Mouse (Mus musculus) lung, postnatal 0 days (tissue): Measurements from ENCODE around the gene Gm9936. TPM values are rescaled to one million over a fixed set of nuclear protein-coding genes. Genes with fewer than 3 reads are reported as not detected.
A peak's percentile ranks its signal among the peaks of the same experiment; 100 is the strongest.
"Not testable (repeated sequence)": the region's sequence is repeated elsewhere in the genome, so short reads cannot be mapped to it uniquely, and the experiment has no call there.

Source experiments
- ATAC-seq: fragments of 200-750 bp; cut with Nextera tagmentation; 2 replicates; pipeline ENCODE4 v1.8.0; 2017; ENCODE audit warnings: moderate library complexity
- DNase-seq: peaks from one replicate; pipeline ENCODE4 v3.0.0-alpha.2; 2016; ENCODE audit warnings: low spot score
- H3K27ac ChIP-seq: fragments of 300-500 bp; sonication (generic); 2 replicates; pipeline ENCODE4 v1.5.1; 2014; ENCODE audit warnings: antibody characterized with exemption, mild to moderate bottlenecking, low read length, mixed read lengths
- H3K27me3 ChIP-seq: fragments of 300-500 bp; sonication (generic); replicated peaks from 2 replicates; pipeline ENCODE4 v1.6.1; 2014; ENCODE audit warnings: low read length, mixed read lengths; ENCODE audit not compliant: insufficient read depth
- H3K36me3 ChIP-seq: fragments of 300-500 bp; sonication (generic); 2 replicates; pipeline ENCODE4 v1.6.1; 2014; ENCODE audit warnings: low read length, mixed read lengths; ENCODE audit not compliant: insufficient read depth
- H3K4me1 ChIP-seq: fragments of 300-500 bp; sonication (generic); 2 replicates; pipeline ENCODE4 v1.6.1; 2014; ENCODE audit warnings: antibody characterized with exemption, low read depth, low read length, mixed read lengths; ENCODE audit not compliant: insufficient read depth
- H3K4me2 ChIP-seq: fragments of 300-500 bp; sonication (generic); replicated peaks from 2 replicates; pipeline ENCODE4 v1.6.1; 2014; ENCODE audit warnings: low read depth, mild to moderate bottlenecking, low read length, moderate library complexity, mixed read lengths
- H3K4me3 ChIP-seq: fragments of 300-500 bp; sonication (generic); 2 replicates; pipeline ENCODE4 v1.5.1; 2014; ENCODE audit warnings: low read depth, low read length
- H3K9ac ChIP-seq: fragments of 300-500 bp; sonication (generic); replicated peaks from 2 replicates; pipeline ENCODE4 v1.6.1; 2014; ENCODE audit warnings: low read depth, mild to moderate bottlenecking
- H3K9me3 ChIP-seq: fragments of 300-500 bp; sonication (generic); 2 replicates; pipeline ENCODE4 v1.6.1; 2016; ENCODE audit warnings: low read length, mixed read lengths
- CTCF ChIP-seq: IDR thresholded peaks from 2 replicates; pipeline ENCODE4 v1.5.1; 2016; ENCODE audit warnings: antibody characterized with exemption, mild to moderate bottlenecking
- EP300 ChIP-seq: IDR thresholded peaks from 2 replicates; pipeline ENCODE4 v1.6.1; 2016; ENCODE audit warnings: antibody characterized with exemption, mild to moderate bottlenecking, control low read depth
- WGBS: fragments of 180-500 bp; shearing (Covaris S2); extraction: QIAGEN DNeasy Blood & Tissue Kit; methylation state at CpG from one replicate; pipeline ENCODE4 v1.1.7; 2014; 5-methylcytosine and 5-hydroxymethylcytosine counted together
- polyA plus RNA-seq: library from polyadenylated mRNA; unstranded; fragments of >200 nt; fragmentation: Nextera tagmentation; extraction: Ambion mirVana; gene quantifications from 2 replicates; pipeline ENCODE4 v1.2.1, GENCODE M21; 2015

Gene Gm9936
- polyA plus RNA-seq, 1 experiment from 2014 or later, result not detected

DNA sequence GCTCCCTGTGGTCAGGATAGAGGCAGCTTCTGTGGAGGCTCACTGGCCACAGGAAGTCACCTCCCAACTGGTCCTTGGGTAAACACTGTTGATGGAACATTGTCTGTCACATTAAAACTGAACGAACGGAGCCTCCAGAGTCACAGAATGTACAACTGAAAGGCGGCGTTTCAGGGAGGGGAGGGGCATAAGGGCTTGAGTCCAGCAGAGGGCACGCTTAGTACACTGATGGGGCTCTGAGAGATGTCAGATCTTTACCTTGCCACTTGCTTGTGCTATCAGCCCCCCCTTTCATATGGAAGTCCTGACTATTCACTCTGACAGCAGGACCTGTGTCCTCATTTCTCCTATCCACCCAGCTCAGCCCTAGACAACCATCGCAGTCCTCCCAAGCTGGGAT is 17.4 kb upstream of the Gm9936 start:
- WGBS, result 18% methylated on average over 6 of the region's 6 CpGs
- peak; percentile 23 for DNase-seq
- H3K9me3 ChIP-seq, result no peaks in the 10 kb centered on the region
- TF ChIP-seq EP300 (no peak), CTCF (peak; percentile 57)
- ATAC-seq, result no peak
- no peaks in the 10 kb centered on the region for H3K36me3 ChIP-seq
- no peak overlapping the region for H3K27ac ChIP-seq
- H3K4me2 ChIP-seq, result no peak overlapping the region
- 0 out of 2 replicates have a peak, but pooled peaks cover 4% of the 10 kb centered on the region for H3K27me3 ChIP-seq
- no peak overlapping the region for H3K9ac ChIP-seq
- no peaks in the 10 kb centered on the region for H3K4me1 ChIP-seq
- H3K4me3 ChIP-seq, result no peak overlapping the region

DNA sequence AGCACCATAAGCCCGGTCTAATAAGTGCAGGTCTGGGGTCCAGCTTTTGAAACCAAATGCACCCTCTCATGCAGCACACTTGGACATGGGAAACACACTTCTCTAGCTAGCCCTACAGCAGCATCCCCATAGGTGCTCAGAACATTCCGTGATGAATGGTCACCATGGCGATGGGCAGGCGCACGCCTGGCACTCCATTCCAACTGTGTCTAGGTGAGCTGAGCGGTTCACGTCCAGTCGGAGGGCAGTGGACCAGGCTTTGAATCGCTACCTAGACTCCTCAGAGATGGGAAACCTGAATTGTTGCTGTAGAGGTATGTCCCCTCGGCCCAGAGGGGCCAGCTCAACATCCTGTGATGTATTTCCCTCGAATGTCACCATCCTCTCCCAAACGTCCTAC is 6.8 kb upstream of the Gm9936 start:
- TF ChIP-seq CTCF, result no peak
- TF ChIP-seq EP300, result no peak
- Histone ChIP-seq H3K9ac (no peak overlapping the region), H3K4me1 (no peaks in the 10 kb centered on the region), H3K36me3 (no peaks in the 10 kb centered on the region), H3K27me3 (no peaks in the 10 kb centered on the region; the same call in 1 of the 2 replicates), H3K4me2 (no peak overlapping the region), H3K4me3 (no peak overlapping the region), H3K9me3 (0 out of 2 replicates have a peak, but pooled peaks cover 8% of the 10 kb centered on the region), H3K27ac (no peak overlapping the region)
- DNase-seq (no peak), ATAC-seq (no peak)
- 82% methylated on average over 12 of the region's 12 CpGs for WGBS

GRCm38 (mm10) chr5:114864813-114865212 is 6.3 kb upstream of the Gm9936 start:
- TF ChIP-seq EP300 (no peak), CTCF (no peak)

GRCm38 (mm10) chr5:114861730-114862129 is 3.2 kb upstream of the Gm9936 start:
- no peaks in the 10 kb centered on the region for H3K36me3 ChIP-seq
- H3K9ac ChIP-seq, result no peak overlapping the region
- 49% methylated on average over 6 of the region's 6 CpGs for WGBS
- TF ChIP-seq EP300 (no peak), CTCF (no peak)
- no peak overlapping the region for H3K4me2 ChIP-seq
- ATAC-seq (no peak), DNase-seq (no peak)
- peaks cover 2% of the 10 kb centered on the region; the same call in 1 of the 2 replicates for H3K27me3 ChIP-seq
- H3K9me3 ChIP-seq, result no peaks in the 10 kb centered on the region
- H3K4me3 ChIP-seq, result no peak overlapping the region
- H3K27ac ChIP-seq, result no peak overlapping the region
- H3K4me1 ChIP-seq, result no peaks in the 10 kb centered on the region

More at GRCm38 (mm10) chr5:114864813-114865212, 6.3 kb upstream of the Gm9936 start:
- no peak overlapping the region for H3K4me2 ChIP-seq
- WGBS, result 84% methylated on average over 7 of the region's 7 CpGs
- no peaks in the 10 kb centered on the region for H3K4me1 ChIP-seq
- no peak overlapping the region for H3K4me3 ChIP-seq
- DNase-seq, result no peak
- no peak for ATAC-seq
- no peak overlapping the region for H3K27ac ChIP-seq
- no peak overlapping the region for H3K9ac ChIP-seq
- no peaks in the 10 kb centered on the region; the same call in 1 of the 2 replicates for H3K27me3 ChIP-seq
- H3K36me3 ChIP-seq, result no peaks in the 10 kb centered on the region
- 0 out of 2 replicates have a peak, but pooled peaks cover 8% of the 10 kb centered on the region for H3K9me3 ChIP-seq

DNA sequence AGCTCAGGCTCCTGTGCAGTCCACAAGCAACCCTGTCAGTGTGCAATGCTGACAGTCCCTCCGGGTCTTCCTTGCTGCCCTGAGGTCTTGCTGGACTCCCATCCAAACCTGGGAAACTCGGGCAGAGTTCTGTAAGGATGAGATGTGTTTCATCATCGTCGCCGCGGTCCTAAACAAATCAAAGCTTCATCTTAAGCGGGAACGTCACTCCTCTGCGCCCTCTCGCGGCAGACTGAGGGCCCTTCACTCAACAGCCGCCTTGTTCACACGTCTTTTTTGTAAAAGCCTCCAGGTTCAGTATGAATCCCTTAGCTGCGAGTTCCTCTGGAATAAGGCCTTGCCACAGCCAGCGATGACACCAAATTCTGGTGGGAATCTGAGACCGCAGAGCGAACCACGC is 771 bp upstream of the Gm9936 start:
- WGBS, result 4% methylated on average over 18 of the region's 18 CpGs
- no peak overlapping the region for H3K9ac ChIP-seq
- H3K27me3 ChIP-seq, result peaks cover 3% of the 10 kb centered on the region; the same call in 1 of the 2 replicates

GRCm38 (mm10) chr5:114853364-114853763 is 5.1 kb downstream of the Gm9936 start, which contains the start of gene 4930519G04Rik:
Gene 4930519G04Rik, plus strand, starts transcription at chr5:114853664.
- H3K9me3 ChIP-seq, H3K4me1 ChIP-seq, ATAC-seq, H3K4me2 ChIP-seq, H3K27ac ChIP-seq, H3K36me3 ChIP-seq, H3K27me3 ChIP-seq, H3K9ac ChIP-seq, H3K4me3 ChIP-seq, DNase-seq: not testable (repeated sequence)
- WGBS, result 72% methylated on average over 3 of the region's 5 CpGs

More for the DNA sequence above, 771 bp upstream of the Gm9936 start:
- H3K4me3 ChIP-seq, result no peak overlapping the region
- no peaks in the 10 kb centered on the region for H3K36me3 ChIP-seq
- DNase-seq (peak; percentile 86), ATAC-seq (peak; percentile 35; the same call in 1 of the 2 replicates)
- H3K4me2 ChIP-seq, result peak overlapping the region; percentile 34
- no peaks in the 10 kb centered on the region for H3K9me3 ChIP-seq
- TF ChIP-seq EP300 (no peak), CTCF (peak; percentile 91)
- H3K27ac ChIP-seq, result no peak overlapping the region
- no peaks in the 10 kb centered on the region for H3K4me1 ChIP-seq
